Mouse (Mus musculus) urinary bladder, postnatal 25 days (tissue): ENCODE measurements around the gene Rps26.
"Not testable (repeated sequence)": the region's sequence is repeated elsewhere in the genome, so short reads cannot be mapped to it uniquely, and the experiment has no call there.

Experiments
- DNase-seq: peaks from one replicate; pipeline ENCODE4 v3.0.0; 2022; ENCODE audit warnings: low spot score

Rps26 gene

DNA sequence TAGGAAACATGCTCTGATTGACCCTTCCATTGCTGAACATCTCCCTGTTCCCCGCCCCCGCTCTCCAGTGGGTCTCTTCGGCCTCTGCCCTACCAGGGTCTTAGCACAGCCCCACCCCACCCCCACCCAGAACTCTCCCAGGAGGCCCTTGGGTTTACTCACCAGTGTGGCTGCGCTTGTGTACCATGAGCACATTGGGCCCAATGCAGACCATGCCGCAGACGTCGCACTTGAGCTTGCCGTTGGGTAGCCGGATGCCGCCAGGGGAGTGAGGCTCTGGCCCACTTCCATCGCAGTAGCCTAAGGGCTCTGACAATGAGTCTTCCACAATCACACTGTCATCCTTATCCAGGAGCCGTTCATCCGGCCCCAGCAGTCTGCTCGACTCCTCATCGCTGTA, 14.3 kb upstream of the Rps26 start:
- DNase-seq, result no peak

DNA sequence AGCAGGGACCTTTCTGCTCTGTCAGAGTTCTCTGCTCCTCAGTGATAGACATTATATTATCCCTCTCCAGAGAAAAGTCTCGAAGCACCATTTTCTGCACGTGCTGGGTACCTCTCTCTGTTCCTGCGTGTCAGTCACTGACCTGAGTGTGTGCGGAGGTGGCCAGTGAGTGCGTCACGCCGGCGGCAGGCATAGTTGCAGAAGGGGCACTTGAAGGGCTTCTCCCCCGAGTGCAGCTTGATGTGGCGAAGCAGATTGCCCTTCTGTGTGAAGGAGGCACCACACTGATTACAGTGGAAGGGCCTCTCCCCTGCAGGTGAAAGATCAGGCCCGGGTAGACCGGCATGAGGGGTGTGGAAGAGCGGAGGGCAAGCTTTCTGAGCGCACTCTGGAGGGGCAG, 13.5 kb upstream of the Rps26 start:
- DNase-seq, result no peak

DNA sequence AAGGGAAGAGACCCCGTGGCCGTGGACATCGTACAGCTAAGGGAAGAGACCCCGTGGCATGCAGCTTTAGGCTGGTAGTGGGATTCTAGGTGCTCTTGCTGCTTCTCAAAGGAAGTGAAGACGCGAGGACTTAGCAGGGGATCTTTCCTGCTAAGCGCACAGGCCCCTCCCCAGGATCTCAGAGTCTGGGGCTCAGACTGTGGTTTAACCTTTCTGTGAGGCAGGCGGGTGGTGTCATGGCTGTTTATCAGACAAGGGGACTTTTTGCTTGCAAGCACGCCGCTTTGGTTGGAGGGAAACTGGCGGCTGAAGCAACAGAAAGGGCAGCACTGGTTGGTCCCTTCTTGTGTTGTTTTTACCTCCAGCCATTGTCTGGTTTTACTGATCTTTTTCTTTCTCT, 10.5 kb upstream of the Rps26 start:
- no peak for DNase-seq

DNA sequence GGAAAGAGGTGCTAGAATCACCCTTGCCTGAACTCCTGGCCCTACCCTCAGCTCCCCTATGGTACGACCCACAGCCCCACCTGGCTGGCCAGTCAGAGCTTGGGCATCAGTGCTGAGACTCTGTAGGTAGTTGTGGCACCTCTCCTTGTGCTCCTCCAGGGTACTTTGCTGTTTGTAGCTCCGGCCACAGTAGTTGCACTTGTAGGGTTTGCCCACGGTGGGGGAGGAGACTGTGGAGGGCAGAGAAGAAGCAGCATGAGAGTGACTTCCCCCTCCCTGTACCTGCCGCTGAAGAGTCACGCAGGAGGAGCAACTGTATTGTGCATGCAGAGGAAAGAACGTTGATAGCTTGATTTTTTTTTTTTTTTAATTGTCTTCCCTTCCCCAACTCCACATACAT, 10.0 kb upstream of the Rps26 start:
- no peak for DNase-seq

DNA sequence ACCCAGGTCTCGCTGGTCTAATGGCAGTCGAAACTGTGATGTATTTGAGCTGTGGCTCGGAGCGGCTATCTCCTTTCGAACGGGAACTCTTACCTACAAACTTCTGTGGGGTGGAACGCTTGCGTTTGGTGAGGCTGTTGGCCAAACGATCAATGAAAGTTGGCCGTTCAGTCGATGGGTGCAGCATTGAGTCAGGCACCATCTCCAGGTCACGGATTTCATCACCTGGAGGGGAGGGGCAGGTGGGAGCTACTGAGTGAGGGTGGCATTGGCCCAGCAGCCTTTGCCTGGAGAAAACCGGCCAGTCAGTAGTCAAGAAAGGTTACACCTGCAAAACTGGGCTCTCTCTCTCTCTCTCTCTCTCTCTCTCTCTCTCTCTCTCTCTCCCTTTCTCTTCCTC, 9.2 kb upstream of the Rps26 start:
- no peak for DNase-seq

DNA sequence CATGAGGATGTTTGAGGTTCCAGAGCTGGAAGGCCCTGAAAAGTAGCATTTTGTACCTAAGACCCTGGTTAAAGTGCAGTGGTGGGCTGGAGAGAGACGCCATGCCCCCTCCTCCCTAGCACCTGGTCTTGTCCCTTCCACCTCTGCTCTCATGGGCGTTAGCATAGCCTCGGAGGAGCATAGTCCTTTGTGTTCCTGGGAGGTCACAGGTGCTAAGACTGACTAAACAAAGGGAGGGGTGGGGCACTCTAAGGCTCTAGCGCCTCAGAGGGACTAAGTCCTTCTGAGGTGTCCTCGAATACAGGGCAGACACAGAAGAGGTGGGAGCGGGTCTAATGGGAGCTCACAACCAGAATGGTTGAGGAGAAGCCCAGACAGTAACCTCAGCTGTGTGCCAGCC, 5.0 kb upstream of the Rps26 start:
- DNase-seq, result no peak

DNA sequence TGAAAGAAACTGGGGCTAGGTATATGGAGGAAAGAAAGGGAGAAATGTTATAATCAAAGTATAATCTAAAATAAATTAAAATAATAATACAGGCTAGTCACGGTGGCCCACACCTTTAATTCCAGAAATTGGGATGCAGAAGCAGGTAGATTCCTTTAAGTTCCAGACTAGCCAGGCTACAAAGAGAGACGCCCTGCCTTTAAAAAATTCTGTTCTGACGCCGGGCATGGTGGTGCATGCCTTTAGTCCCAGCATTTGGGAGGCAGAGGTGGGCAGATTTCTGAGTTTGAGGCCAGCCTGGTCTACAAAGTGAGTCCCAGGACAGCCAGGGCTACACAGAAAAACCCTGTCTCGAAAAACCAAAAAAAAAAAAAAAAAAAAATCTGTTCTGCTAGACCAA, 3.8 kb upstream of the Rps26 start:
- DNase-seq, result not testable (repeated sequence)

DNA sequence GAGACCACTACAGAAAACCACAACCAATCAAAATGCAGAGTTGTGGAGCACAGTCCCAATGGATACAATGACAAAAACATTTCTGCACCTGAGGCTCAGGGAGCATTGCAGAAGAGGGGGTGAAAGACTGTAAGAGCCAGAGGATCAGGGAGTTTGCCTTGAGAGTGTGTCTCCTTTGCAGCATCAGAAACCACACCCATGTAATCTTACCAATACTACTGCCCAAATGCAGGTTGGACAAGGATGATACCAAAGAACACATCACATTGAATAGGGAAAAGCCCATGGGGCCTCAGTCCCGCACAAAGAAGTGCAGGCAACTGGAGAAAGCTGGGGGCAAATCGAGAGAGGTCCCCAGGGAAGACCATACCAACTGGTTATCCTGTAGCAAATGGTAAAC, 3.2 kb upstream of the Rps26 start:
- DNase-seq, result no peak

DNA sequence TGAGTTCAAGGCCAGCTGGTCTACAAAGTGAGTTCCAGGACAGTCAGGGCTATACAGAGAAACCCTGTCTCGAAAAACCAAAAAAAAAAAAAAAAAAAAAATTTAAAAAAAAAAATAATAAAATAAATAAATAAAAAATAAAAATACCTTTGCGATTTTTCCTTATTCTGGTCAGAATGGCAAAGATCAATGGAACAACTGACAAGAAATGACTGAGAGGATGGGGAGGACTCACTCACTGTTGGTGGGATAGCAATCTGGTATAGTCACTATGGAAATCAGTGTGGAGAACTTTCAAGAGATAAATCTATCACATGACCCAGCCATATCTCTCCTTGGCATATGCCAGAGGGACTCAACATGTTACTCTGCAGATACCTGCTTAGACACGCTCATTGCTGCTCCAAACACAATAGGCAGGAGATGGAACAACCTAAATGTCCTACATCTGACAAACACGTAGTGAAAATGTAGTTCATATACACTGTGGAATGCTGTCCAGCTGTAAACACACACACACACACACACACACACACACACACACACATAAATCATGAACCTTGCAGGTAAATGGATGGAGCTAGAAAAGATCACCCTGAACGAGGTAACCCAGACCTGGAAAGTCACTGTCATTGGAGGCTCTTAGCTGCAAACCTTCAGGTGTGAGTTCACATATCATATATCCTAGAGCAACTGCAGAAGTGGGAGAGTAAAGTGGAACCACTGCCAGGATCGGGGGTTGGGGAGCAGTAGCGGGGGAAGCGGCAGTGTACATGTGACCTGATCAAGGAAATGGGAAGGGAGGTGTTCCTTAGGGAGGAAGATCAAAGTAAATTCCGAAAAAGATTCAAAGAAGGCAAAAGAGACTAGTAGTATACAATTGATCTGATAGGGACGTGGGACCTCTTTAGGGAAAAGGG, 1.1 kb upstream of the Rps26 start:
- no peak for DNase-seq

DNA sequence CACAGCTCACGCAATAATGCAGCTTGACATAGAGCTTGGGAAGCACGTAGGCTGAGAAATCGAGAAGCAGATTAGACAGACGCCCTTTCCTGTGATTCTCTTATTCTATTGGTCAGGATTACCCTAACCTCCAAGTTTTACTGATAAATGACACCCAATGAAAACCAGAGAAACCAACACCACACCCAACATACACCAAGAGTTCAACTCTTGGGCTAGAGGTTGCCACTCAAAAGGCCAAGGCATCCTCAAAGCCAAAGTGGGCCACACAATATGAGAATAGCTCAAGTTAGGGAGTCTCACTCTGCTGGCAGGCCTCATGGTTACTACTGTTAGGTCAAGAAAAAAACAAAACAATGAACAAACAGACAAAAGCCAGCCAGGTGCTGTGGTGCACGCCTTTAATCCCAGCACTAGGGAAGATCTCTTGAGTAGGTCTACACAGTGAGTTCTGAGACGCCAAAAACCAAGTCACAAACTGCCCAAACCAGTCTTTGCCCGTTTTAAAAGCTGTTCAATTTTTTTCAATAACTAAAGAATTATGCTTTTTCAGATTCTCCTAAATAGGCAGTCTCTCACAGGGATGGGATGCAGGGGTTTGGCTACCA, 1.2 kb downstream of the Rps26 start:
- no peak for DNase-seq

DNA sequence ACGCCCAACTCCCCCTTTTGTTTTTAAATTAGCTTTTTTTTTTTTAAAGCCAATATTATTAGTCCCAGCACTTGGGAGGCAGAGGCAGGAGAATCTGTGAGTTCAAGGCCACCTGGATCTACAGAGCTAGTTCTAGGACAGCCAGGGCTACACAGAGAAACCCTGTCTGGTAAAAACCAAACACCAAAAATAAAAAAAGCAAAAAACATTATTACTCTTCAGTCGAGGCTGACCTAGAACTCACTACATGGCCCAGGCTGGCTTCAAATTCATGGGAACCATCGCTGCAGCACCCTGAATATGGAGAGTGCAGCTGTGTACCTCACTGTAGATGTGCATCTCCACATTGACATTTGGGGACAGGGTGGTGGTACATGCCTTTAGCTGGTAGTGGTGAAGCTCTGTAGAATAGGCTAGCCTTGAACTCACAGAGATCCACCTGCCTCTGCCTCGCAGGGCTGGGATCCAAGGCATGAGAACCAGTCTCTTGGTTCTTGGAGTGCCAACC, 3.4 kb downstream of the Rps26 start:
- DNase-seq, result not testable (repeated sequence)

DNA sequence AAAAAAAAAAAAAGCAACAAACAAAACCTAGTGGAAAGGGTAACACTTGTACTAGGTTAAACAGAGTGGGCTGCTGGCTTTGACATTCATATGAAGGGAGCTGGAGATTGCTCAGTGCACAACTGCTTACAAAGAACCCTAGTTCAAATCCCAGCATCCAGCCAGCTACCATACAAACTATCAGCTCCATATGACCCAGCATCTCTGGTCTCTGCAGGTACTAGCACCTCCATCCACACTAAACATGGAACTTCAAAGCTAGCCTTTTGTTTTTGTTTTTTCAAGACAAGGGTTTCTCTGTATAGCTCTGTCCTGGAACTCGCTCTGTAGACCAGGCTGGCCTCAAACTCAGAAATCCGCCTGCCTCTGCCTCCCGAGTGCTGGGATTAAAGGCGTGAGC, 3.8 kb downstream of the Rps26 start:
- no peak for DNase-seq

DNA sequence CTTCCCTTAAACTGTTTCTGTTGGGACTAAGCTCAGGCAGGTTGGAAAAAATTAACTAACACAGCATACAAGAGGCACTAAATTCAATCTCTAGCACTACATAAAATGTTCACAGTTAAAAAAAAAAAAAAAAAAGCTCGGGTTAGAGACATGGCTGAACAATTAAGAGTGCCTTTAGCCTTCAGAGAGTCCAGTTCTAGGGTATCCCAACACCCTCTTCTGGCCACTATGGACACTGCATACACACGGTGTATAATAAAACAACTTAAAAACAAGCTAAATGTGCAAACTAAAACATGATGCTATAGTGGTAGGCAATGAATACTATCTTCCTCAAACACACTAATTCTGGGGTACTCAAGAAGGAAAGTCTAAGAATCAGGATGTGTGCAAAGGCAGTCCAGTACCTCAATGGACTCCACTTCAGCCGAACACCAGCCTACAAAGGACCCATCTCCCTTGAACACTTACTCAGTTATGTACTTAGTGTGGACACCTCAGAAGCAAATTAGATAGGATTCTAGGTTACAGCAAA, 4.5 kb downstream of the Rps26 start:
- no peak for DNase-seq

DNA sequence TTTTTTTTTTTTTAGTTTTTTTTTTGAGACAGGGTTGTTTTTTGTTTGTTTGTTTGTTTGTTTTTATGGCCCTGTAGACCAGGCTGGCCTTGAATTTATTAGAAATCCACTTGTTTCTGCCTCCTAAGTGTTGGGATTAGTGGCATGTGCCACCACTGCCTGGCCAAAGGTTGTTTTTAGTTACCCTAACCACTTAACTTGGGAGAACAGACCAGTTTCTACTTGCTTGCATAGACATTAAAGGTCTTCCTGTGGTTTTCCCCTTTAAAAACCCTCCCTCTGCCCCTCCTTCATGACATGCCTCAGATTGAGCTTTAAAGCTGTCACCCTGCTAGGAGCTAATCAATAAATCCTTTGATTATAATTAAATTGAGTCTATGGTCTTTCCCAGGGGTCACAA, 6.3 kb downstream of the Rps26 start:
- no peak for DNase-seq

DNA sequence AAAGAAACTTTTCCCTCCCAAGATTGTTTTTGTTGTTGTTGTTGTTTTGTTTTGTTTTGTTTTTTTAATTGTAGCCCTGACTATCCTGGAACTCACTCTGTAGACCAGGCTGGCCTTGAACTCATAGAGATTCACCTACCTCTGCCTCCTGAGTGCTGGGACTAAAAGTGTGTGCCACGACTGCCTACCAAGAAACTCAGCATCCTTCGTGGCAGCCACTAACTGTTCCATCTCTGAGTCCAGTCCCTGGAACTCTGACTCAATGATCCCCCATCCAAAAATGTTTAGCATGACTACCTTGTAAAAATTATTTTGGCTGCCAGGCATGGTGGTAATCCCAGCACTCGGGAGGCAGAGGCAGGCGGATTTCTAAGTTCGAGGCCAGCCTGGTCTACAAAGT, 7.4 kb downstream of the Rps26 start:
- DNase-seq, result not testable (repeated sequence)

DNA sequence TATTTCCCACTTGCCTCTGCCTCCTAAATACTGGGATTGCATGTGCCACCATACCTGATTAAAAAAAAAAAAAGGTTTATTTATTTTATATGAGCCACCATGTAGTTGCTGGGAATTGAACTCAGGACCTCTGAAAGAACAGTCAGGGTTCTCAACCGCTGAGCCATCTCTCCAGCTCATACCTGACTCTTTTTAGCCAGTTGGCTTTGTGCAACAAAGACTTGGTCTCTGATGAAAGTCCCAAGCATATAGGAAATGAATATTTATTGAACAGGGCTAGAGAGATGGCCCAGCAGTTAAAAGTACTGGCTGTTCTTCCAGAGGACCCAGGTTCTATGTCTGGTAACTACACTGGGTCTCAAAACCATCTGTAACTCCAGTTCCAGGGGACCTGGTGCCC, 8.0 kb downstream of the Rps26 start:
- DNase-seq, result no peak

DNA sequence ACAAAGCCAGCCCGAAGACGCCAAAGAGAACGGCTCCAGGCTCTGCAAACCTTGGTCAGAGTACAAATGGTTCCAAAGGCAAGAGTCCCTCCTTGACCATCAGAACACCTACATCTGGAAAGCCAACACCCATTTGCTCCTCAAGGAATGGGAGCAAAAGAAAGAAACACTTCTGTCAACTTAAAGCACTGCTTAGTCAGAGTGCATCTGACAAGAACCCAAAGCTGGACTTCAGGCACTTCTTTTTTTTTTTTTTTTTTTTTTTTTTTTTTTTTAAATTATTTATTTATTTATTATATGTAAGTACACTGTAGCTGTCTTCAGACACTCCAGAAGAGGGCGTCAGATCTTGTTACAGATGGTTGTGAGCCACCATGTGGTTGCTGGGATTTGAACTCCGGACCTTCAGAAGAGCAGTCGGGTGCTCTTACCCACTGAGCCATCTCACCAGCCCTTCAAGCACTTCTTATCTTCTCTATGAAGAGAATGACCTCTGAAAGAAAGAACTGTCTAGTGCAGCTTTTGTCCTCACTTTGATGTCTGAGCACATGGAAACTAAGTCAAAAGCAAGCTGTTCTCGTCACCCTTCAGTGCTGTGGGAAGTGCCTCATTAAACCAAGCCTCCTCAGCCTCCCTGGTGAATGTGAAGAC, 10.6 kb downstream of the Rps26 start:
- DNase-seq, result not testable (repeated sequence)

DNA sequence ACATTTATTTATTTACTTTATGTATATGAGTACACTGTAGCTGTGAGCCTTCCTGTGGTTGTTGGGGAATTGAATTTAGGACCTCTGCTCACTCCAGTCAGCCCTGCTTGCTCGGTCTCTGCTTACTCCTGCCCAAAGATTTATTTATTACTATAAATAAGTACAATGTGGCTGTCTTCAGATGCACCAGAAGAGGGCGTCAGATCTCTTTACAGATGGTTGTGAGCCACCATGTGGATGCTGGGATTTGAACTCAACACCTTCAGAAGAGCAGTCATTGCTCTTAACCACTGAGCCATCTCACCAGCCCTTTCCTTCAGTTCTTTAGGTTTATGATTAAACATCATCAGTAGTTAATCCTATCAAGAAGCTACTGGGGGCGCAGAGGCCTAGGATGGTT, 11.6 kb downstream of the Rps26 start:
- no peak for DNase-seq

DNA sequence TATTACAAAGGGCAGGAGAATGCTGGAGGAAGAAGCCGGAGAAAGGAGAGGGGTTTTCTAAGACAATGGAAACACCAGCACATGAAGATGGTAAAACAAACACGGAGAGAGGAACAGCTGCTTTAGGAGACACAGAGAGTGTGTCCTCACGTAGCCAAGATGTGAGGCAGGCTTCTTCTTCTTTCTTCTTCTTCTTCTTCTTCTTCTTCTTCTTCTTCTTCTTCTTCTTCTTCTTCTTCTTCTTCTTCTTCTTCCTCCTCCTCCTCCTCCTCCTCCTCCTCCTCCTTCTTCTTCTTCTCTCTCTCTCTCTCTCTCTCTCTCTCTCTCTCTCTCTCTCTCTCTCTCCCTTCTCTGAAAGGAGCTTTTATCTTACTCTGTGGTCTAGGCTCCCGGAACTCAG, 12.7 kb downstream of the Rps26 start:
- DNase-seq, result not testable (repeated sequence)

DNA sequence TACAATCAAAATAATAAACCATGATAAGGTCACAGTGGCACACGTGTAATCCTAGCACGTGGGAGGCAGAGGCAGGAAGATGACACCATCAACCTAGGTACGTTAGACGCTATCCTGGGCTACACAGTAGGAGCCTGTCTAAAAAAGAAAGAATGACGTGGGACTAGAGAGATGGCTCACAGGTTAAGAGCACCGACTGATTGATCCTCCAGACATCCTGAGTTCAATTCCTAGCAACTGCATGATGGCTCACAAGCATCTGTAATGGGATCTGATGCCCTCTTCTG, 13.4 kb downstream of the Rps26 start:
- no peak for DNase-seq

DNA sequence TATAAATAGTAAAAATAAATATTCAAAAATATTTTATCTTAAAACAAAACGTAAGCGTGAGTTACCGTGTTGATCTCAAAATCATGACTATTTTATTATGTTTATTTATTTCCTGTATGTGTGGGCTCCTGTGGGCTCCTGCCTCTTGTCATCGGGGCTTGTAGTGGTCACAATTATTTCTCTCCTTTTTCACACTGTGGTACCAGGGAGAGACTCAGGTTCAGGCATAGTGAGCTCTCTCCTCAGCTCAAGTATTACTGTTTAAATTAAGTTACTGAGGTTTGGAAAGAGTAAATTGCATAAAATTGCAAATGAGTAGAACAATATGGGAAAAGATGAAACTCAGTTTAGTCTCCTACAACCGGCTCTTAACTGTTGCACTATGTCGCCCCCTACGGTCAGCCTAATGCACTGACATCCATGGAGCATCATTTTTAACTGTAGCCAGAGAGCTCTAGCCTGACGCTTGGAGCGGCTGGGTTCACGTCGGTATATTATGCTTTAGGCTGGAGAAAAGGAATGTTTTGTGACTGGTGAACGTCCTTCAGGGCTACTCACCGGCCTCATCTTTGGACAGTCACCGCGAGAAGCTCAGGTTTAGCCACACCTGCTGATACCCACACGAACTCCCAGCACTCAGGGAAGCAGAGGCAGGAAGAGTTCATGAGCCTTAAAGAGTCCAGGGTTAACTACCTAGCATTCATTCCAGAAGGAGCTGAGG, 14.0 kb downstream of the Rps26 start:
- peak; percentile 81 for DNase-seq

DNA sequence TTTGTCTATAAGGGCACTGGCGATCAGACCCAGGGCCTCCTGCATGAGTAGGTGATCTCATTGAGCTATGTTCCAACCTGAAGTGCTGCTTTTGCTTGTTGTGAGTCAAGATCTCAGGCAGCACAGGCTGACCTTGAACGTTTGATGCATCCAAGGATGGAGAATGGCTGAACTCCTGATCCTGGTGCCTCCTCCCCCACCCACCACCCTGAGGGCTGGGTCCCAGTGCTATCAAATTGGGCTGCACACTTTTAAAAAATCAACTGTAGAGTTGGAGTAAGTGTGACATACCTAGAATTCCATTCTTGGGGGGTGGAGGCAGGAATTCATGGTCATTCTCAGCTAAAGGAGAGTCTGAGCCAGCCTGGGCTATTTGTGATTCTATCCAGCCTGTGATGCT, 20.1 kb downstream of the Rps26 start:
- DNase-seq, result no peak
